Mouse (Mus musculus) cerebellum, adult 2 months (tissue): ENCODE measurements around the gene Irx3. TPM values are rescaled to one million over a fixed set of nuclear protein-coding genes. Genes with fewer than 3 reads are reported as not detected.

ENCODE experiments used
- DNase-seq, 2 experiments: peaks; one replicate each; pipeline ENCODE4 v3.0.0; 2021
- H3K27ac ChIP-seq: fragments of 200-500 bp; 2 replicates; pipeline ENCODE4 v1.5.1; 2012; ENCODE audit warnings: low read length, control low read depth, inconsistent platforms; ENCODE audit not compliant: insufficient read depth
- H3K27me3 ChIP-seq: fragments of 200-500 bp; 2 replicates; pipeline ENCODE4 v1.6.1; 2012; ENCODE audit warnings: inconsistent platforms, mild to moderate bottlenecking, low read length, moderate library complexity; ENCODE audit not compliant: control insufficient read depth, insufficient read depth
- H3K4me1 ChIP-seq: fragments of 200-500 bp; 2 replicates; pipeline ENCODE4 v1.6.1; 2011; ENCODE audit warnings: low read length; ENCODE audit not compliant: control insufficient read depth, insufficient read depth
- H3K4me3 ChIP-seq: fragments of 200-500 bp; replicated peaks from 2 replicates; pipeline ENCODE3; 2011; ENCODE audit warnings: mild to moderate bottlenecking, low read depth, low read length, control low read depth; ENCODE audit not compliant: insufficient read depth
- CTCF ChIP-seq: fragments of 200-500 bp; IDR thresholded peaks from 2 replicates; pipeline ENCODE4 v1.5.1; 2011; ENCODE audit warnings: low read depth, mild to moderate bottlenecking, control low read depth, low read length, moderate library complexity, borderline replicate concordance; ENCODE audit not compliant: insufficient read depth
- POLR2A ChIP-seq: fragments of 200-500 bp; IDR thresholded peaks from 2 replicates; pipeline ENCODE4 v1.6.1; 2011; ENCODE audit warnings: low read length, control low read depth, borderline replicate concordance; ENCODE audit not compliant: insufficient read depth
- WGBS: fragments of 180-500 bp; shearing (Covaris S2); methylation state at CpG from one replicate; pipeline ENCODE4 v1.1.7; 2018; 5-methylcytosine and 5-hydroxymethylcytosine counted together
- polyA plus RNA-seq: library from polyadenylated mRNA; depleted of rRNA; stranded (reverse); fragments of >200 nt; gene quantifications from 2 replicates; pipeline ENCODE4 v1.2.3, GENCODE M21; 2012; rRNA removed

The Irx3 gene
- 8.6 and 9.2 TPM in 2 replicates for polyA plus RNA-seq

- Histone ChIP-seq H3K27ac (peak within 1 kb of the TSS; percentile 22; the same call in 1 of the 2 replicates), H3K4me3 (peak within 1 kb of the TSS; percentile 57), H3K27me3 (peaks cover 12% of the 10 kb centered on the region; the same call in 1 of the 2 replicates), H3K4me1 (peaks cover 4% of the 10 kb centered on the region)
- under 1% methylated on average over 33 of the region's 33 CpGs for WGBS
- TF ChIP-seq CTCF (no peak), POLR2A (0 out of 2 replicates have a peak, but pooled peaks have one; percentile 1)
- DNase-seq: peak; percentile 75 to 83
Observed at GRCm38 (mm10) chr8:91801839-91802238, at the start of gene Irx3. Gene Irx3 (minus strand): TSS chr8:91802067.

- no peaks in the 10 kb centered on the region for H3K4me1 ChIP-seq
- no peak for DNase-seq
- H3K4me3 ChIP-seq: no peak overlapping the region
- 89% methylated on average over 10 of the region's 10 CpGs for WGBS
- TF ChIP-seq POLR2A (no peak), CTCF (no peak)
- H3K27ac ChIP-seq: no peak overlapping the region
- H3K27me3 ChIP-seq: no peaks in the 10 kb centered on the region
Observed at GRCm38 (mm10) chr8:91851359-91851758, 49.5 kb upstream of the Irx3 start.

- H3K4me3 ChIP-seq: no peak overlapping the region
- DNase-seq: no peak
- TF ChIP-seq CTCF (no peak), POLR2A (no peak)
- no peaks in the 10 kb centered on the region for H3K4me1 ChIP-seq
- H3K27ac ChIP-seq: no peak overlapping the region
- no peaks in the 10 kb centered on the region for H3K27me3 ChIP-seq
- 84% methylated on average over 6 of the region's 6 CpGs for WGBS
Observed at GRCm38 (mm10) chr8:91849984-91850383, 48.1 kb upstream of the Irx3 start.

- TF ChIP-seq CTCF (no peak), POLR2A (no peak)
- WGBS: 92% methylated on average over 8 of the region's 8 CpGs
Observed at GRCm38 (mm10) chr8:91849529-91849928, 47.7 kb upstream of the Irx3 start.

GRCm38 (mm10) chr8:91845641-91846040, 43.8 kb upstream of the Irx3 start:
- WGBS: 22% methylated on average over 3 of the region's 3 CpGs

More at GRCm38 (mm10) chr8:91849529-91849928, 47.7 kb upstream of the Irx3 start:
- DNase-seq: no peak
- no peak overlapping the region for H3K4me3 ChIP-seq
- H3K27me3 ChIP-seq: no peaks in the 10 kb centered on the region
- no peaks in the 10 kb centered on the region for H3K4me1 ChIP-seq
- no peak overlapping the region for H3K27ac ChIP-seq

GRCm38 (mm10) chr8:91837131-91837530, 35.3 kb upstream of the Irx3 start:
- WGBS: 70% methylated on average over 1 of the region's 1 CpGs
- H3K27ac ChIP-seq: no peak overlapping the region
- TF ChIP-seq CTCF: no peak
- no peak for TF ChIP-seq POLR2A

More at GRCm38 (mm10) chr8:91845641-91846040, 43.8 kb upstream of the Irx3 start:
- Histone ChIP-seq H3K27ac (no peak overlapping the region), H3K4me1 (no peaks in the 10 kb centered on the region), H3K27me3 (no peaks in the 10 kb centered on the region), H3K4me3 (no peak overlapping the region)
- no peak for DNase-seq
- TF ChIP-seq CTCF (no peak), POLR2A (no peak)

GRCm38 (mm10) chr8:91836685-91837084, 34.8 kb upstream of the Irx3 start:
- Histone ChIP-seq H3K4me1 (no peaks in the 10 kb centered on the region), H3K27me3 (no peaks in the 10 kb centered on the region), H3K4me3 (no peak overlapping the region), H3K27ac (no peak overlapping the region)
- WGBS: 80% methylated on average over 9 of the region's 9 CpGs
- no peak for TF ChIP-seq CTCF
- no peak for TF ChIP-seq POLR2A
- DNase-seq: no peak

More at GRCm38 (mm10) chr8:91837131-91837530, 35.3 kb upstream of the Irx3 start:
- no peak for DNase-seq
- Histone ChIP-seq H3K4me1 (no peaks in the 10 kb centered on the region), H3K4me3 (no peak overlapping the region), H3K27me3 (no peaks in the 10 kb centered on the region)

- Histone ChIP-seq H3K4me3 (no peak overlapping the region), H3K27ac (no peak overlapping the region), H3K27me3 (no peaks in the 10 kb centered on the region), H3K4me1 (no peaks in the 10 kb centered on the region)
- DNase-seq: no peak
- WGBS: 55% methylated on average over 14 of the region's 14 CpGs
- TF ChIP-seq POLR2A (no peak), CTCF (no peak)
Observed at GRCm38 (mm10) chr8:91827661-91828060, 25.8 kb upstream of the Irx3 start.
